Mouse (Mus musculus) ES-E14 (cell line): ENCODE measurements around the gene Rgmb. TPM values are rescaled to one million over a fixed set of nuclear protein-coding genes. Genes with fewer than 3 reads are reported as not detected.

Source experiments
- DNase-seq: peaks from one replicate; pipeline ENCODE4 v3.0.0-alpha.2; 2013; ENCODE audit warnings: low read depth, low spot score
- H3K27ac ChIP-seq: 2 replicates; pipeline ENCODE4 v1.5.1; 2012; ENCODE audit warnings: low read depth, mild to moderate bottlenecking, low read length, moderate library complexity, mixed read lengths; ENCODE audit not compliant: poor library complexity, insufficient read depth, severe bottlenecking
- H3K36me3 ChIP-seq: 2 replicates; pipeline ENCODE4 v1.6.1; 2012; ENCODE audit warnings: mild to moderate bottlenecking, low read length, moderate library complexity, mixed read lengths; ENCODE audit not compliant: control insufficient read depth, poor library complexity, insufficient read depth, severe bottlenecking
- H3K4me1 ChIP-seq, 2 experiments: fragments of 150-350 bp in 1 of 2; sonication (generic) in 1 of 2; 2 replicates each; pipeline ENCODE4 v1.6.1; 2012; ENCODE audit warnings: low read length in 2 of 2, mild to moderate bottlenecking in 1 of 2, mixed read lengths in 1 of 2; ENCODE audit not compliant: control insufficient read depth in 2 of 2, insufficient read depth in 2 of 2, poor library complexity in 1 of 2
- H3K4me3 ChIP-seq, 2 experiments: fragments of 150-350 bp in 1 of 2; sonication (generic) in 1 of 2; 2 replicates each; pipeline ENCODE4 v1.5.1; 2012; ENCODE audit warnings: low read length in 2 of 2, low read depth in 1 of 2, mild to moderate bottlenecking in 1 of 2, mixed read lengths in 1 of 2; ENCODE audit not compliant: insufficient read depth in 1 of 2, poor library complexity in 1 of 2, severe bottlenecking in 1 of 2
- H3K9ac ChIP-seq: 2 replicates; pipeline ENCODE4 v1.6.1; 2012; ENCODE audit warnings: low read depth, mild to moderate bottlenecking, low read length, mixed read lengths; ENCODE audit not compliant: poor library complexity, insufficient read depth, severe bottlenecking
- H3K9me3 ChIP-seq: fragments of 150-350 bp; sonication (generic); 2 replicates; pipeline ENCODE4 v1.6.1; 2012; ENCODE audit warnings: low read depth, mild to moderate bottlenecking, low read length; ENCODE audit not compliant: control insufficient read depth, insufficient read depth
- CHD2 ChIP-seq: IDR thresholded peaks from 2 replicates; pipeline ENCODE4 v1.6.1; 2014; ENCODE audit warnings: mild to moderate bottlenecking, low read depth, low read length, inconsistent platforms
- HCFC1 ChIP-seq: IDR thresholded peaks from 2 replicates; pipeline ENCODE4 v1.6.1; 2012; ENCODE audit warnings: low read length, inconsistent platforms, borderline replicate concordance; ENCODE audit not compliant: insufficient read depth
- MAFK ChIP-seq: IDR thresholded peaks from 2 replicates; pipeline ENCODE4 v1.6.1; 2014; ENCODE audit warnings: mild to moderate bottlenecking, low read depth, low read length, inconsistent platforms; ENCODE audit not compliant: insufficient read depth
- ZC3H11A ChIP-seq: IDR thresholded peaks from 2 replicates; pipeline ENCODE4 v1.6.1; 2012; ENCODE audit warnings: low read depth, mild to moderate bottlenecking, inconsistent platforms, low read length, borderline replicate concordance
- ZNF384 ChIP-seq: IDR thresholded peaks from 2 replicates; pipeline ENCODE4 v1.6.1; 2012; ENCODE audit warnings: low read depth, low read length, inconsistent platforms
- in situ Hi-C, 2 experiments: fragments of 600-800 bp; cut with MboI; formaldehyde crosslinking; loops; one replicate each; pipeline ENCODE4 v1.15.1; 2025; ENCODE audit warnings: low sequenced_read_pairs in 2 of 2, inconsistent platforms in 1 of 2; ENCODE audit not compliant: unreplicated experiment in 2 of 2
- total RNA-seq: library from RNA; depleted of rRNA; stranded (reverse); fragments of 300-350 nt; gene quantifications from 2 replicates; pipeline ENCODE4 v1.2.3, GENCODE M21; 2012

Gene Rgmb
- total RNA-seq, 1 experiment, result 7.2 TPM

GRCm38 (mm10) chr17:15830171-15830765 is 571 bp downstream of the Rgmb start:
- no peak for DNase-seq
- H3K4me1 ChIP-seq, result no peaks in the 10 kb centered on the region
- no peaks in the 10 kb centered on the region for H3K36me3 ChIP-seq
- in situ Hi-C loops, result no loop called here
- no peak overlapping the region for H3K27ac ChIP-seq
- H3K9me3 ChIP-seq, result no peaks in the 10 kb centered on the region
- no peak for TF ChIP-seq HCFC1
- TF ChIP-seq ZC3H11A, result no peak
- no peak for TF ChIP-seq ZNF384
- no peak for TF ChIP-seq CHD2
- no peak for TF ChIP-seq MAFK
- peak overlapping the region; percentile 3; the same call in 1 of the 2 replicates for H3K9ac ChIP-seq
- peak overlapping the region; percentile 64 to 68 for H3K4me3 ChIP-seq

- Histone ChIP-seq H3K36me3 (no peaks in the 10 kb centered on the region), H3K4me1 (no peaks in the 10 kb centered on the region), H3K9me3 (no peaks in the 10 kb centered on the region), H3K27ac (no peak overlapping the region), H3K9ac (no peak overlapping the region), H3K4me3 (peak overlapping the region in 1 of 2 experiments; percentile 25; a peak in 1 of 4 replicates)
- in situ Hi-C loops, result no loop called here
- TF ChIP-seq HCFC1, result no peak
- TF ChIP-seq MAFK, result no peak
- TF ChIP-seq ZC3H11A, result no peak
- TF ChIP-seq CHD2, result no peak
- DNase-seq, result no peak
These were observed 1.4 kb downstream of the Rgmb start for GRCm38 (mm10) chr17:15829198-15830170.

- no peak overlapping the region for H3K27ac ChIP-seq
These were observed 2.5 kb downstream of the Rgmb start for GRCm38 (mm10) chr17:15828131-15828917.

GRCm38 (mm10) chr17:15826928-15827327 is 3.9 kb downstream of the Rgmb start:
- in situ Hi-C loops, result no loop called here
- no peaks in the 10 kb centered on the region for H3K4me1 ChIP-seq

More at GRCm38 (mm10) chr17:15828131-15828917, 2.5 kb downstream of the Rgmb start:
- TF ChIP-seq ZNF384, result no peak
- TF ChIP-seq MAFK, result no peak
- no peak for TF ChIP-seq HCFC1
- no peak for TF ChIP-seq CHD2
- no peaks in the 10 kb centered on the region for H3K4me1 ChIP-seq
- no peak overlapping the region for H3K9ac ChIP-seq
- in situ Hi-C loops, result no loop called here
- no peak for DNase-seq
- no peaks in the 10 kb centered on the region for H3K9me3 ChIP-seq
- H3K36me3 ChIP-seq, result no peaks in the 10 kb centered on the region
- H3K4me3 ChIP-seq, result no peak overlapping the region

More at GRCm38 (mm10) chr17:15826928-15827327, 3.9 kb downstream of the Rgmb start:
- DNase-seq, result no peak
- H3K36me3 ChIP-seq, result no peaks in the 10 kb centered on the region
- no peak overlapping the region for H3K27ac ChIP-seq
- peak overlapping the region; percentile 60 to 90 for H3K4me3 ChIP-seq
- no peak for TF ChIP-seq HCFC1
- no peak for TF ChIP-seq CHD2
- TF ChIP-seq MAFK, result no peak
- H3K9ac ChIP-seq, result peak overlapping the region; percentile 13; the same call in 1 of the 2 replicates
- no peaks in the 10 kb centered on the region for H3K9me3 ChIP-seq
